Mouse (Mus musculus): ENCODE measurements around the gene Cfap45. TPM values are rescaled to one million over a fixed set of nuclear protein-coding genes. Genes with fewer than 3 reads are reported as not detected.
A peak's percentile ranks its signal among the peaks of the same experiment; 100 is the strongest.

Gene Cfap45
- 1.8 and 3.0 TPM in 2 replicates for polyA plus RNA-seq (2015; fragmentation: Nextera tagmentation; extraction: Ambion mirVana)

GRCm38 (mm10) chr1:172520576-172521440 is at the start of gene Cfap45:
Cfap45 (plus strand) TSS chr1:172520801.
- H3K27ac ChIP-seq (ENCODE audit: low read length): no peak within 1 kb of the TSS
- no peak within 1 kb of the TSS; the same call in 1 of the 2 replicates for H3K9ac ChIP-seq (replicated peaks; ENCODE audit: low read depth, low read length)
- WGBS: 3% methylated on average over 28 of the region's 28 CpGs

GRCm38 (mm10) chr1:172472909-172473308 is 47.7 kb upstream of the Cfap45 start:
- no peaks in the 10 kb centered on the region for H3K9me3 ChIP-seq (ENCODE audit: control insufficient read depth, low read length)
- no peak overlapping the region for H3K27ac ChIP-seq (ENCODE audit: low read length)
- ATAC-seq: no peak
- H3K4me2 ChIP-seq (ENCODE audit: low read length): no peak overlapping the region
- no peak overlapping the region for H3K9ac ChIP-seq (replicated peaks; ENCODE audit: low read depth, low read length)
- H3K36me3 ChIP-seq (ENCODE audit: control insufficient read depth, insufficient read depth): no peaks in the 10 kb centered on the region
- no peaks in the 10 kb centered on the region for H3K27me3 ChIP-seq (replicated peaks; ENCODE audit: control insufficient read depth, insufficient read depth, low read length)
- no peaks in the 10 kb centered on the region for H3K4me1 ChIP-seq (replicated peaks; ENCODE audit: control insufficient read depth, insufficient read depth, low read length)
- H3K4me3 ChIP-seq (replicated peaks; ENCODE audit: low read length): no peak overlapping the region

More at GRCm38 (mm10) chr1:172520576-172521440, at the start of gene Cfap45:
- Histone ChIP-seq H3K27me3 (replicated peaks; ENCODE audit: control insufficient read depth, insufficient read depth, low read length) (no peaks in the 10 kb centered on the region), H3K4me1 (replicated peaks; ENCODE audit: control insufficient read depth, insufficient read depth, low read length) (peaks cover 10% of the 10 kb centered on the region), H3K36me3 (ENCODE audit: control insufficient read depth, insufficient read depth) (no peaks in the 10 kb centered on the region), H3K9me3 (ENCODE audit: control insufficient read depth, low read length) (peaks cover 2% of the 10 kb centered on the region; the same call in 1 of the 2 replicates), H3K4me3 (replicated peaks; ENCODE audit: low read length) (peak within 1 kb of the TSS; percentile 46), H3K4me2 (ENCODE audit: low read length) (peak within 1 kb of the TSS; percentile 72)
- ATAC-seq: peak; percentile 94

GRCm38 (mm10) chr1:172474196-172474595 is 46.4 kb upstream of the Cfap45 start:
- H3K4me3 ChIP-seq (replicated peaks; ENCODE audit: low read length): no peak overlapping the region
- WGBS: 85% methylated on average over 3 of the region's 3 CpGs
- H3K4me1 ChIP-seq (replicated peaks; ENCODE audit: control insufficient read depth, insufficient read depth, low read length): no peaks in the 10 kb centered on the region
- H3K36me3 ChIP-seq (ENCODE audit: control insufficient read depth, insufficient read depth): no peaks in the 10 kb centered on the region
- ATAC-seq: no peak
- no peak overlapping the region for H3K9ac ChIP-seq (replicated peaks; ENCODE audit: low read depth, low read length)
- H3K27ac ChIP-seq (ENCODE audit: low read length): no peak overlapping the region
- no peaks in the 10 kb centered on the region for H3K9me3 ChIP-seq (ENCODE audit: control insufficient read depth, low read length)
- no peaks in the 10 kb centered on the region for H3K27me3 ChIP-seq (replicated peaks; ENCODE audit: control insufficient read depth, insufficient read depth, low read length)
- no peak overlapping the region for H3K4me2 ChIP-seq (ENCODE audit: low read length)

- H3K27ac ChIP-seq (ENCODE audit: low read length): no peak within 1 kb of the TSS
- WGBS: 84% methylated on average over 7 of the region's 7 CpGs
- no peaks in the 10 kb centered on the region for H3K36me3 ChIP-seq (ENCODE audit: control insufficient read depth, insufficient read depth)
- H3K4me3 ChIP-seq (replicated peaks; ENCODE audit: low read length): no peak within 1 kb of the TSS
- no peaks in the 10 kb centered on the region for H3K27me3 ChIP-seq (replicated peaks; ENCODE audit: control insufficient read depth, insufficient read depth, low read length)
- no peak within 1 kb of the TSS for H3K9ac ChIP-seq (replicated peaks; ENCODE audit: low read depth, low read length)
- H3K4me2 ChIP-seq (ENCODE audit: low read length): no peak within 1 kb of the TSS
- ATAC-seq: no peak
- H3K9me3 ChIP-seq (ENCODE audit: control insufficient read depth, low read length): no peaks in the 10 kb centered on the region
- H3K4me1 ChIP-seq (replicated peaks; ENCODE audit: control insufficient read depth, insufficient read depth, low read length): no peaks in the 10 kb centered on the region
Observed at GRCm38 (mm10) chr1:172475054-172475741, 45.4 kb upstream of the Cfap45 start, which contains the start of gene Slamf9. Slamf9 (plus strand) TSS chr1:172475358.

GRCm38 (mm10) chr1:172478020-172478419 is 42.6 kb upstream of the Cfap45 start:
- WGBS: 82% methylated on average over 5 of the region's 5 CpGs
- Histone ChIP-seq H3K27me3 (replicated peaks; ENCODE audit: control insufficient read depth, insufficient read depth, low read length) (no peaks in the 10 kb centered on the region), H3K4me3 (replicated peaks; ENCODE audit: low read length) (no peak overlapping the region), H3K27ac (ENCODE audit: low read length) (no peak overlapping the region), H3K4me1 (replicated peaks; ENCODE audit: control insufficient read depth, insufficient read depth, low read length) (peaks cover 12% of the 10 kb centered on the region), H3K9me3 (ENCODE audit: control insufficient read depth, low read length) (no peaks in the 10 kb centered on the region), H3K36me3 (ENCODE audit: control insufficient read depth, insufficient read depth) (no peaks in the 10 kb centered on the region), H3K9ac (replicated peaks; ENCODE audit: low read depth, low read length) (no peak overlapping the region), H3K4me2 (ENCODE audit: low read length) (no peak overlapping the region)
- ATAC-seq: no peak

GRCm38 (mm10) chr1:172480376-172480775 is 40.2 kb upstream of the Cfap45 start:
- Histone ChIP-seq H3K4me2 (ENCODE audit: low read length) (no peak overlapping the region), H3K4me1 (replicated peaks; ENCODE audit: control insufficient read depth, insufficient read depth, low read length) (peaks cover 35% of the 10 kb centered on the region), H3K36me3 (ENCODE audit: control insufficient read depth, insufficient read depth) (no peaks in the 10 kb centered on the region), H3K9ac (replicated peaks; ENCODE audit: low read depth, low read length) (no peak overlapping the region), H3K27me3 (replicated peaks; ENCODE audit: control insufficient read depth, insufficient read depth, low read length) (no peaks in the 10 kb centered on the region), H3K9me3 (ENCODE audit: control insufficient read depth, low read length) (no peaks in the 10 kb centered on the region), H3K4me3 (replicated peaks; ENCODE audit: low read length) (no peak overlapping the region), H3K27ac (ENCODE audit: low read length) (no peak overlapping the region)
- ATAC-seq: no peak
- 91% methylated on average over 4 of the region's 4 CpGs for WGBS

- Histone ChIP-seq H3K27ac (ENCODE audit: low read length) (no peak overlapping the region), H3K4me1 (replicated peaks; ENCODE audit: control insufficient read depth, insufficient read depth, low read length) (peaks cover 43% of the 10 kb centered on the region), H3K4me3 (replicated peaks; ENCODE audit: low read length) (peak overlapping the region; percentile 52), H3K36me3 (ENCODE audit: control insufficient read depth, insufficient read depth) (no peaks in the 10 kb centered on the region), H3K4me2 (ENCODE audit: low read length) (peak overlapping the region; percentile 76), H3K9me3 (ENCODE audit: control insufficient read depth, low read length) (no peaks in the 10 kb centered on the region), H3K9ac (replicated peaks; ENCODE audit: low read depth, low read length) (peak overlapping the region; percentile 59), H3K27me3 (replicated peaks; ENCODE audit: control insufficient read depth, insufficient read depth, low read length) (no peaks in the 10 kb centered on the region)
- no peak for ATAC-seq
- WGBS: 20% methylated on average over 13 of the region's 13 CpGs
Observed at GRCm38 (mm10) chr1:172481111-172481510, 39.5 kb upstream of the Cfap45 start.

GRCm38 (mm10) chr1:172481540-172482280 is 38.9 kb upstream of the Cfap45 start, which contains the start of gene Igsf9:
Igsf9 (plus strand) TSS chr1:172481788.
- peak within 1 kb of the TSS; percentile 89 for H3K4me2 ChIP-seq (ENCODE audit: low read length)
- ATAC-seq: peak; percentile 96
- H3K27ac ChIP-seq (ENCODE audit: low read length): peak within 1 kb of the TSS; percentile 31
- WGBS: 0% methylated on average over 36 of the region's 38 CpGs
- H3K9me3 ChIP-seq (ENCODE audit: control insufficient read depth, low read length): no peaks in the 10 kb centered on the region
- H3K4me3 ChIP-seq (replicated peaks; ENCODE audit: low read length): peak within 1 kb of the TSS; percentile 52
- H3K36me3 ChIP-seq (ENCODE audit: control insufficient read depth, insufficient read depth): no peaks in the 10 kb centered on the region
- H3K27me3 ChIP-seq (replicated peaks; ENCODE audit: control insufficient read depth, insufficient read depth, low read length): no peaks in the 10 kb centered on the region
- peak within 1 kb of the TSS; percentile 71 for H3K9ac ChIP-seq (replicated peaks; ENCODE audit: low read depth, low read length)
- peaks cover 49% of the 10 kb centered on the region for H3K4me1 ChIP-seq (replicated peaks; ENCODE audit: control insufficient read depth, insufficient read depth, low read length)

Measured in forebrain, embryonic 16.5 days (tissue).